Mouse (Mus musculus): Measurements from ENCODE around the gene Gm3298. TPM values are rescaled to one million over a fixed set of nuclear protein-coding genes. Genes with fewer than 3 reads are reported as not detected.
"Not testable (repeated sequence)": the region's sequence is repeated elsewhere in the genome, so short reads cannot be mapped to it uniquely, and the experiment has no call there.

Gene Gm3298
- polyA plus RNA-seq (2014; fragmentation: Nextera tagmentation; extraction: Ambion mirVana): not detected in 2 replicates

GRCm38 (mm10) chr14:5015591-5015990 is at the start of gene Gm3298:
TSS of gene Gm3298 (plus strand) at chr14:5015891.
- not testable (repeated sequence) for H3K9me3 ChIP-seq (replicated peaks; ENCODE audit: control insufficient read depth, low read length); H3K4me1 ChIP-seq (ENCODE audit: control insufficient read depth, insufficient read depth, low read length); H3K27me3 ChIP-seq (ENCODE audit: control insufficient read depth, insufficient read depth, low read length); H3K27ac ChIP-seq (replicated peaks; ENCODE audit: low read depth, low read length); ATAC-seq (replicated peaks; ENCODE audit: insufficient number of reproducible peaks, low FRiP score, low TSS enrichment, low read depth); H3K4me2 ChIP-seq (ENCODE audit: low read depth, low read length); H3K9ac ChIP-seq (replicated peaks; ENCODE audit: low read length); DNase-seq (ENCODE audit: low spot score); H3K36me3 ChIP-seq (replicated peaks; ENCODE audit: control insufficient read depth, insufficient read depth, low read depth, low read length); H3K4me3 ChIP-seq (ENCODE audit: low read depth, low read length)
- no CpG with 5 or more reads among the region's 2 CpGs for WGBS

GRCm38 (mm10) chr14:4983635-4984034 is 32.1 kb upstream of the Gm3298 start, which contains the start of gene Gm8297:
TSS of gene Gm8297 (plus strand) at chr14:4983935.
- not testable (repeated sequence) for H3K27ac ChIP-seq (replicated peaks; ENCODE audit: low read depth, low read length); H3K4me3 ChIP-seq (ENCODE audit: low read depth, low read length); H3K4me2 ChIP-seq (ENCODE audit: low read depth, low read length); H3K4me1 ChIP-seq (ENCODE audit: control insufficient read depth, insufficient read depth, low read length); ATAC-seq (replicated peaks; ENCODE audit: insufficient number of reproducible peaks, low FRiP score, low TSS enrichment, low read depth); H3K9me3 ChIP-seq (replicated peaks; ENCODE audit: control insufficient read depth, low read length); H3K9ac ChIP-seq (replicated peaks; ENCODE audit: low read length); DNase-seq (ENCODE audit: low spot score); H3K36me3 ChIP-seq (replicated peaks; ENCODE audit: control insufficient read depth, insufficient read depth, low read depth, low read length); H3K27me3 ChIP-seq (ENCODE audit: control insufficient read depth, insufficient read depth, low read length)

GRCm38 (mm10) chr14:5050329-5050728 is 34.6 kb downstream of the Gm3298 start, which contains the start of gene 4930555G01Rik:
TSS of gene 4930555G01Rik (plus strand) at chr14:5050629.
- not testable (repeated sequence) for DNase-seq (ENCODE audit: low spot score); H3K27me3 ChIP-seq (ENCODE audit: control insufficient read depth, insufficient read depth, low read length); H3K9me3 ChIP-seq (replicated peaks; ENCODE audit: control insufficient read depth, low read length); H3K4me3 ChIP-seq (ENCODE audit: low read depth, low read length); H3K36me3 ChIP-seq (replicated peaks; ENCODE audit: control insufficient read depth, insufficient read depth, low read depth, low read length); H3K4me2 ChIP-seq (ENCODE audit: low read depth, low read length); H3K9ac ChIP-seq (replicated peaks; ENCODE audit: low read length); H3K27ac ChIP-seq (replicated peaks; ENCODE audit: low read depth, low read length); ATAC-seq (replicated peaks; ENCODE audit: insufficient number of reproducible peaks, low FRiP score, low TSS enrichment, low read depth); H3K4me1 ChIP-seq (ENCODE audit: control insufficient read depth, insufficient read depth, low read length)
- no CpG with 5 or more reads among the region's 3 CpGs for WGBS

Other genes starting within 250 kb of the Gm3298 start
- not detected in 2 replicates for gene Gm9602, start 239.6 kb upstream of the Gm3298 start, polyA plus RNA-seq (2014; fragmentation: Nextera tagmentation; extraction: Ambion mirVana)
- not detected in 2 replicates for gene Gm3269, start 177.8 kb upstream of the Gm3298 start, polyA plus RNA-seq (2014; fragmentation: Nextera tagmentation; extraction: Ambion mirVana)
- 1.1 and 1.7 TPM in 2 replicates for gene Gm3264, start 160.3 kb upstream of the Gm3298 start, polyA plus RNA-seq (2014; fragmentation: Nextera tagmentation; extraction: Ambion mirVana)
- gene Gm3278, start 123.5 kb upstream of the Gm3298 start, polyA plus RNA-seq (2014; fragmentation: Nextera tagmentation; extraction: Ambion mirVana): not detected in 2 replicates
- gene Gm8297, start 32.0 kb upstream of the Gm3298 start, polyA plus RNA-seq (2014; fragmentation: Nextera tagmentation; extraction: Ambion mirVana): not detected in 2 replicates
- gene 4930555G01Rik, start 34.7 kb downstream of the Gm3298 start, polyA plus RNA-seq (2014; fragmentation: Nextera tagmentation; extraction: Ambion mirVana): not detected in 2 replicates
- gene Gm8281, start 55.1 kb downstream of the Gm3298 start, polyA plus RNA-seq (2014; fragmentation: Nextera tagmentation; extraction: Ambion mirVana): 2.0 and 2.2 TPM in 2 replicates
- gene Gm8279, start 115.6 kb downstream of the Gm3298 start, polyA plus RNA-seq (2014; fragmentation: Nextera tagmentation; extraction: Ambion mirVana): not detected in 2 replicates
- not detected in 2 replicates for gene Gm3317, start 148.6 kb downstream of the Gm3298 start, polyA plus RNA-seq (2014; fragmentation: Nextera tagmentation; extraction: Ambion mirVana)
- not detected in 2 replicates for gene Gm8271, start 169.9 kb downstream of the Gm3298 start, polyA plus RNA-seq (2014; fragmentation: Nextera tagmentation; extraction: Ambion mirVana)
- gene Gm3526, start 244.7 kb downstream of the Gm3298 start, polyA plus RNA-seq (2014; fragmentation: Nextera tagmentation; extraction: Ambion mirVana): not detected in 2 replicates